Mouse (Mus musculus): ENCODE results near the gene Sirt6.

The Sirt6 gene

GRCm38 (mm10) chr10:81595599-81595998 lies 32.0 kb downstream of the Sirt6 start:
- DNase-seq (ENCODE audit: inconsistent ontology term), result no peak

GRCm38 (mm10) chr10:81593935-81594334 lies 33.7 kb downstream of the Sirt6 start:
- no peak for DNase-seq (ENCODE audit: inconsistent ontology term)

GRCm38 (mm10) chr10:81593223-81593622 lies 34.4 kb downstream of the Sirt6 start:
- no peak for DNase-seq (ENCODE audit: inconsistent ontology term)

GRCm38 (mm10) chr10:81592631-81593030 lies 35.0 kb downstream of the Sirt6 start:
- no peak for DNase-seq (ENCODE audit: inconsistent ontology term)

GRCm38 (mm10) chr10:81591846-81592245 lies 35.8 kb downstream of the Sirt6 start:
- DNase-seq (ENCODE audit: inconsistent ontology term), result no peak

GRCm38 (mm10) chr10:81588739-81589138 lies 38.9 kb downstream of the Sirt6 start:
- no peak for DNase-seq (ENCODE audit: inconsistent ontology term)

- DNase-seq (ENCODE audit: inconsistent ontology term), result no peak
Measured at GRCm38 (mm10) chr10:81583347-81583746, 44.2 kb downstream of the Sirt6 start.

GRCm38 (mm10) chr10:81580441-81581070 lies 47.0 kb downstream of the Sirt6 start:
- no peak for DNase-seq (ENCODE audit: inconsistent ontology term)

GRCm38 (mm10) chr10:81579967-81580366 lies 47.6 kb downstream of the Sirt6 start:
- DNase-seq (ENCODE audit: inconsistent ontology term), result no peak

GRCm38 (mm10) chr10:81575695-81576094 lies 51.9 kb downstream of the Sirt6 start:
- no peak for DNase-seq (ENCODE audit: inconsistent ontology term)

GRCm38 (mm10) chr10:81575208-81575631 lies 52.4 kb downstream of the Sirt6 start:
- peak; percentile 52 for DNase-seq (ENCODE audit: inconsistent ontology term)

- DNase-seq (ENCODE audit: inconsistent ontology term), result no peak
Measured at GRCm38 (mm10) chr10:81574081-81575056, 53.2 kb downstream of the Sirt6 start, which contains the start of gene Tle2. Gene Tle2, plus strand, starts transcription at chr10:81574561.

- DNase-seq (ENCODE audit: inconsistent ontology term), result no peak
Measured at GRCm38 (mm10) chr10:81572975-81573374, 54.6 kb downstream of the Sirt6 start.

GRCm38 (mm10) chr10:81572133-81572671 lies 55.4 kb downstream of the Sirt6 start:
- no peak for DNase-seq (ENCODE audit: inconsistent ontology term)
